Mouse (Mus musculus) erythroblast, embryonic 14.5 days (primary cell): ENCODE results near the gene Naga.

Experiments used
- GATA1 ChIP-seq: IDR thresholded peaks from 2 replicates; pipeline ENCODE4 v1.6.1; 2012; ENCODE audit warnings: low read length, inconsistent platforms, mixed read lengths
- TAL1 ChIP-seq: IDR thresholded peaks from 3 replicates; pipeline ENCODE4 v1.6.1; 2012; ENCODE audit warnings: low read length, inconsistent platforms, mixed read lengths

- TF ChIP-seq GATA1 (no peak), TAL1 (no peak)
Measured at GRCm38 (mm10) chr15:82335194-82335593, 3.5 kb downstream of the Naga start.
